Mouse (Mus musculus) CD4-positive, CD25-positive, alpha-beta regulatory T cell, adult 2 months (primary cell): ENCODE measurements around the gene Hadh.

Experiments
- DNase-seq: peaks from one replicate; pipeline ENCODE4 v3.0.0-alpha.2; 2012; ENCODE audit warnings: low read depth, low spot score

Hadh gene

GRCm38 (mm10) chr3:131218636-131219390 is 53.1 kb downstream of the Hadh start:
- no peak for DNase-seq

DNA sequence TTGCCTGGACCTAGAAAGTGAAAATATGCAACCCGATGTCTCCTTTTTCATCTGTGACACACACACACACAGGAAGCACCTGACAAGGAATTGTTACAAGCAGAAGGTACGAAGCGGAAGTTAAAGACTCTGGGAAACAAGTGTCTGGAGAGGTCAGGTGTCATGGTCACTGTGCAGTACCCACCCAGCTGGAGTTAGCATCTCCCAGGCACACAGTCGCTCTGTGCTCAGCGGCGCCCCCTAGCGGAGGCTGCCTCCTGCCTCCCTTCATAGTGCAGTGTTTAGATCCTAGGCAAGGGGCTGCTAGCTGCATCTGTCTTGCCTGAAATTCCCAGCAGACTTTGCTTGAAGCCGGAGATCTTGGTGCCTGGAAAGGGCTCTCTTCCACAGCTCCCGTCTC is 57.1 kb downstream of the Hadh start:
- peak; percentile 79 for DNase-seq

DNA sequence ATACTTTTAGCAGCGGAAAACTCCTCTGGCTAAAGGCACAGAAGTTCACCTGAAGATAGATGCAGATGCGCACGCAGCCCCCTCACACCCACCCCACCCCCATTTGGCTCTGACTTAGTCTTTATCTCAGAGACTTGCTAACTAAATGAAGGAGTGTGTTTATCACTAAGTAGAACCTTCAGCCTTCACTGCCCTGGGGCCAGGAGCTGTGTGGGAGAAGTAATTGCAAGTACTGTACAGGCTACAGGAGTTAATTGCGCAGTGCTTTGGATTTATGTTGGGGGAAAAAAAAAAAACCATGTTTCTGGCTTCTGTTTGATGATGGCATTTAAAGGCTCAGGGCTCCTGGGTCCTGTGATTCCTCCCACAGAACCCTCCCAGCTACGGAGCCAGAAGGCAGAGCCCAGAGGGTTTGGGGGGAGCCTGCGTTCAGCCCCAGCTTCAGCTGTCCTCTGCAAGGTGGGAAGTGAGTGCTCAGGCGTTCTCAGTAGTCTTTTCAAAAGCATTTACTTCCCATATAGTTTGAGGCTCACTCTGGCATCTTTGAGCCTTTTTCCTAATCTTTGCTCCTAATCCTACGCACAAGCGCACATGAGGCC is 57.7 kb downstream of the Hadh start:
- no peak for DNase-seq

DNA sequence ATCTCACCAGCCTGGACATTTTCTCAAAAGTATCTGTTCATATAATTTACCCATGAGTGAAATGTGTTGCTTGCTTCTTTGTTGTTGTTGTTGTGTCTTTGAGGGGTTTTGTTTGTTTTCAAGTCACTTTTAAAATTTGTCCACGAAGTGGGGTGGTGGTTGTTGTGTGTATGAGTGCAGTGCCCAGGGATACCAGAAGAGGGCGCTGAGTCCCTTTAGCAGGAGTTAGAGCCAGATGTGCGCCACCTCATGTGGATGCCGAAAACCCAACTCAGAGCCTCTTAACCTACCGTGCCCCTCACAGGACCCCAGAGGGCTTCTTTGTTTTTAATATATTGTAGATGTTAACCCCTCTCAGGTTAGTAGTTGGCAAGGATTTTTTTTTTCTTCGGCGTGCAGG is 59.7 kb downstream of the Hadh start:
- peak; percentile 63 for DNase-seq

GRCm38 (mm10) chr3:131208265-131208891 is 63.5 kb downstream of the Hadh start:
- peak; percentile 92 for DNase-seq

- peak; percentile 61 for DNase-seq
Observed at GRCm38 (mm10) chr3:131207846-131208245, 64.1 kb downstream of the Hadh start.

- DNase-seq: no peak
Observed at GRCm38 (mm10) chr3:131202311-131202710, 69.6 kb downstream of the Hadh start.

- peak; percentile 60 for DNase-seq
Observed at GRCm38 (mm10) chr3:131199590-131200288, 72.2 kb downstream of the Hadh start.

DNA sequence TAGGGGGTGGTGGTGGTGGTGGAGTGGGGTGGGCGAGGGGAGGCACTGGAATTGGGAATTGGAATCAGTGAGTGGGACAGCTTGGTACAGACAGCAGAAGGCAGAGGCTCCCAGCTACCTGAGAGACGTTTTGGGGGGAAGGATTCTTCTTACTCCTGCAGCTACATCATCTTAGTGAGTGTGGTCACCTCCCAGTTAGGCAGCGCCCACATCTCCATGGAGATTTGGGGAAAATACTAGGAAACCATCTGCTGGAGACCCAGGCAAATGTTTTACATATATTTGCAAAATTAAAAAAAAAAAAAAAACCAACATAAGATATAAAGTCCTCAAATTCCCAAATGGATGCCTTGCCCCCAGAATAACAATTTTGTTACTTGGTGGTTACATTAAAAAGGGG is 72.9 kb downstream of the Hadh start:
- no peak for DNase-seq

- DNase-seq: no peak
Observed at GRCm38 (mm10) chr3:131196507-131197019, 75.3 kb downstream of the Hadh start.

GRCm38 (mm10) chr3:131196050-131196449 is 75.9 kb downstream of the Hadh start:
- DNase-seq: no peak

DNA sequence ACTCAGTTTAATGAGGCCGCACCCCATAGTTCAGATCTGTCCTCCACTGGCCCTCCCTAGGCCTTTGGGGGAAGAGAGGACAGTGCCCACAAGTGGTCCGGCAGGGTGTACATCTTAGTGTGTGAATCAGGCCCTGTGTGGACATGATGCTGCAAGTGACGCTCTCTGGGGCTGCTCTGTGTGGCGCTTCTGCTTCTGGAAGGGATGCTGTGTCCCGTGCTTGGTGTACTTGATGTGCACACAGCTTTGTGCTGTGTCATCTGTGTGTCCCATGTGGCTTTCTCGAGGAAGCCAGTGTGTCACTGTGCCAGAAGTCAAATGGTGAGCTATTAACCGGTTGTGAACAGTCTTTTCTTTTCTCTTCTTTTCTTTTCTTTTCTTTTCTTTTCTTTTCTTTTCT is 80.4 kb downstream of the Hadh start:
- no peak for DNase-seq

DNA sequence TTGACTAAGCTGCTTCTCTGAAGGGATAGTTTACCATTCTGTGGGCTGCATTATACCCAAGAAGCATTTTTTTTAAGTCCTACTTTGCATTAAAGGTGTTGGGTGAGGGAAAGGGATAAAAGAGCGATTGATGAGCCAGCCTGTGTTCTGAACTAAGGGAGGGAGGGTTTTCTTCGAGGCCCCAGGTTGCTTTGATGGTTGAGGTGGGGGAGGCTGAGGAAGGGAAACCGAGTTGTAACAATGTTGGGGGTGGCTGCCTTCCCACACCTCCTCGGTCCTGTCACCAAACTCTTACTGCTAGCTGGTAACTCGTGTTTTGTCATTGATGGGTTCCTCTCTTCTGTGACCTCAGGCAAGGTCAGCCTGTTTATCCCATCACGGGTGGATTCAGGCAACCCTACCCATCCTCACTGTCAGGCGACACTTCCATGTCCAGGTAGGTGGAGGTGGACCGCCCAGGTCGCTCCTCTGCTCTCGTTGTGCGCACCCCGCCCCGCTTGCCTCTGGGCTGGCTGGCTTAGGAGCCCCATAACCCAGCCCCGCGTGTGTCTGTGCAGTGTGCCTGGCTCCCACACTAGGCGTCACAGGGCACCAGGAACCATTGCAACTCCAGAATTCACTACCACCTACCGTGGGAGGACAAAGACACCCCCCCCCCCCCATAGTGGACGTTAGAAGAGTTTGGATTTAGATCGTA is 81.1 kb downstream of the Hadh start:
- DNase-seq: peak; percentile 41

DNA sequence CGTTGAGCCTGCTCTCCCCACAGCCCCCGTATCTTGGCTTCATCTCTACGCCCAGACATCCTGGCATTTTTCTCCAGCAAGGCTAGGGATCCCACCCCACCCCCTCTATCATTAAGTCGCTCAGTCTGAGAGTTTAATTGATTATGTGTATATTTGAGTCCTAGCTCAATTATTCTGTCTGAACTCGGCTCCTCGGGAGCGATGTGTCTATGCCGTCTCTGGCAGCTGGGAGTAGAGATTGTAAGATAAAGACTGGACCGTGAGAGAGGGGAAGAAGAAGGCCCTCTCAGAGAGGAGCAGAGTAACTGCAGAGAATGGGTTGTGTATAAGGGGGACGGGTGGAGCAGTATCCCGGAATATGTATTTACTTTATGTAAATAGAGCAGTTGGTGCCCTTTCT is 81.7 kb downstream of the Hadh start:
- DNase-seq: no peak

DNA sequence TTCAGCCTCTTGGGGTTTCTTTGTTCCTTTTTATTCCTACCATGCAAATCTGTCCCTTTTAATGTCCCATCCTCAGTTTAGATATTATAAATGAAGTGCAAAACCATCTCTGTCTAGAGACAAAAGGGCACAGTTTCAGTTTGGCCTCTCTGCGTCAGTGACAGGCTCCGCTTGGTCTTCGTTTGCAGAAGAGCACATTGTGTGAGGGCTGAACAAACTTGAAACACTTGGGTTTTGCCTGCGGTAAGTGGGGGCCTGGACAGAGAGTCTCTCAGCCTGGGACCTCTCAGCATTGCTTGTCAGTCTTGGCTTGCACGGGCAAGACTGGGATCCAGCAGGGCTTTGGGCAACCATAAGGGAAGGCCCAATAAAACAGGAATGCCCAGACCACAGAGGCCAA is 85.7 kb downstream of the Hadh start:
- no peak for DNase-seq
